Comparison of ENCODE assay signal across 8 mouse cellular contexts in the genomic region with DNA sequence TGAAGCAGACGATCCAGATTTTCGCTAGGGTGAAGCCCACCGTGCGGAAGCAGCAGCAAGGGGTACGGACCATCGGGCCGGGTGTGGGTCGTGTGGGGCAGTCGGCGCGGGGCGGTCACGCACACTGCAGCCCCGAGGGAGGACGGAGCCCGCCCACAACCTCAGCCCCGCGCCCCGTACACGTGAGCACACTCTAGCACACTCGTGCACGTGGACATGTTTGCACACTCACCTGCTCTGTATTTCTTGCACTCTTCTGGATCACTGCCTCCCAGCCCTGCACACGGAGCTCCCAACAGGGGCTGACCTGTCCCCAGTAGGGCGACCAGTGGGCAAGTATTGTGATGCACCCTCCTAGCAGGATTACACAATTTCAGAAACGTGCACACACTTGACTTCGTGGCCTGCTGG. TPM values are rescaled to one million over a fixed set of nuclear protein-coding genes. Genes with fewer than 3 reads are reported as not detected.
DNase-seq lines count a peak whose midpoint lies in the region; ATAC-seq lines count a peak whose summit lies in the region.

No protein-coding gene starts in this region.

- peaks cover 13% of the 10 kb centered on the region for H3K4me1 ChIP-seq in heart, embryonic 13.5 days

- intact Hi-C loops in heart, postnatal 14 days (cut with DNase I) = no loop called here

- peak overlapping the region; percentile 82 for H3K9ac ChIP-seq in heart, embryonic 13.5 days

- no peak overlapping the region for H3K27ac ChIP-seq in heart, embryonic 13.5 days (replicated peaks)

- no peaks in the 10 kb centered on the region for H3K27me3 ChIP-seq in heart, embryonic 13.5 days (replicated peaks)

- H3K4me3 ChIP-seq in heart, embryonic 13.5 days = peak overlapping the region; percentile 75

- H3K9me3 ChIP-seq in heart, embryonic 13.5 days = no peaks in the 10 kb centered on the region

- ATAC-seq in heart, embryonic 13.5 days (ENCODE audit: extremely low read depth, insufficient number of reproducible peaks, low FRiP score, low TSS enrichment) = peak; percentile 55; the same call in 1 of the 2 replicates

- under 1% methylated on average over 26 of the region's 26 CpGs for WGBS in heart, embryonic 13.5 days

- peak overlapping the region; percentile 97 for H3K4me2 ChIP-seq in heart, embryonic 13.5 days

- no peak for DNase-seq in heart, postnatal 14 days
- DNase-seq in MN1 (ENCODE audit: low spot score) = peak; percentile 54
- DNase-seq in forelimb bud, embryonic 11.5 days (ENCODE audit: low read depth, low spot score) = peak; percentile 10
- DNase-seq in lung, postnatal 25 days (ENCODE audit: low spot score) = peak; percentile 8
- no peak for DNase-seq in adrenal gland, adult 2 months
- DNase-seq in gastrocnemius, postnatal 4 days (ENCODE audit: low spot score in 2 of 2) = no peak
- no peak for DNase-seq in cerebellum, postnatal 14 days

- no peaks in the 10 kb centered on the region for H3K36me3 ChIP-seq in heart, embryonic 13.5 days

RNA-seq across cellular contexts. Expression of a gene that starts 0.3 kb away (rescaled TPM):
- 1.2 and 1.6 TPM in 2 replicates for polyA plus RNA-seq in heart, embryonic 13.5 days (2015; fragmentation: Nextera tagmentation; extraction: Ambion mirVana)
- 1 to 10 TPM; 2.4 to 4.2 TPM for total RNA-seq in heart, postnatal 14 days (2021)
- total RNA-seq in adrenal gland, adult 2 months (2021) = under 1 TPM; 0.35 to 0.55 TPM
- polyA plus RNA-seq in adrenal gland, adult 2 months (2012; rRNA removed) = 0.08 TPM in 2 replicates
- under 1 TPM; 0.21 to 0.56 TPM for total RNA-seq in gastrocnemius, postnatal 4 days (2021)

RNA-seq across cellular contexts. Expression of a gene that starts 51.1 kb away (rescaled TPM):
- polyA plus RNA-seq in heart, embryonic 13.5 days (2015; fragmentation: Nextera tagmentation; extraction: Ambion mirVana) = 4.4 and 4.6 TPM in 2 replicates
- 10 to 100 TPM; 10.6 to 13.0 TPM for total RNA-seq in heart, postnatal 14 days (2021)
- 10 to 100 TPM; 29.8 to 35.9 TPM for total RNA-seq in adrenal gland, adult 2 months (2021)
- polyA plus RNA-seq in adrenal gland, adult 2 months (2012; rRNA removed) = 8.2 and 9.3 TPM in 2 replicates
- total RNA-seq in gastrocnemius, postnatal 4 days (2021) = 10 to 100 TPM; 16.4 to 18.6 TPM

Comparison
In these comparisons a context has a peak if more than half of its experiments do, and no peak if none do; other contexts are left out.
1. DNase-seq: peak in MN1 (single experiment), forelimb bud, embryonic 11.5 days (single experiment) and lung, postnatal 25 days (single experiment); none in heart, postnatal 14 days (0 of 2), adrenal gland, adult 2 months (single experiment), gastrocnemius, postnatal 4 days (0 of 2) and cerebellum, postnatal 14 days (0 of 2).